19 mouse cellular contexts compared by ENCODE assay signal in the genomic region with DNA sequence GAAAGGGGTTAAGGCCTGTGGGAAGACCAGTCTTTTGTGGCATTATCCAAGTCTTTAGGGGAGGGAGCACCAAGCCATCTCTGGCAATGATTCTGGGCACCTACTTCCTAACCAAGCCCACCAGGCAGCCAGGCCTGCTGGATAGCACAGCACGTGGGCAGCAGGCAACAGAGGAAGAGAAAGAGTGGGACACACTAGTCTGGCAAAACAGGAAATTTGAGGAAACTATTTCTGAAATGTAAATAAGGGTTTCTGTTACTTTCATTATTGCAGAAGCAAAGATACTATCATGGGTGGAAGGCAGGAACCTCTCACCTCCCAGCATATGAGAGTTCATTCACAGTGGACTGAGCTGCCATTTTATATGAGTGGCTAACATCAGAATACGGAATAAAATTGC.
DNase-seq lines count a peak whose midpoint lies in the region; ATAC-seq and TF ChIP-seq lines count a peak whose summit lies in the region.
"Had no signal": no experiment of that assay in that cellular context is flagged by ENCODE, and none has a peak within 500 bp of the region (broad histone marks: within the 10 kb centered on the region; RNA-seq: fewer than 3 reads in every experiment).

No protein-coding gene starts in this region.

- no peaks in the 10 kb centered on the region for H3K9me3 ChIP-seq in stomach, embryonic 16.5 days (replicated peaks; ENCODE audit: control insufficient read depth, low read length)
- H3K9me3 ChIP-seq: hindbrain, embryonic 13.5 days; limb, embryonic 15.5 days; lung, embryonic 15.5 days; midbrain, embryonic 10.5 days; neural tube, embryonic 15.5 days had no signal

- ATAC-seq in granulocyte monocyte progenitor cell, adult 5-6 weeks (replicated peaks; ENCODE audit: poor library complexity, severe bottlenecking), result peak; percentile 81
- ATAC-seq in stomach, embryonic 16.5 days (ENCODE audit: insufficient read depth, low FRiP score), result no peak

- H3K4me1 ChIP-seq in spleen, adult 2 months (ENCODE audit: control insufficient read depth, insufficient read depth, insufficient read length), result peaks cover 26% of the 10 kb centered on the region
- H3K4me1 ChIP-seq in stomach, embryonic 16.5 days (ENCODE audit: control insufficient read depth, insufficient read depth, low read length), result peaks cover 17% of the 10 kb centered on the region

- peak; percentile 10 for DNase-seq in embryo, embryonic 10.5 days (ENCODE audit: low spot score)
- no peak for DNase-seq in embryo, embryonic 10 days (ENCODE audit: low spot score)
- no peak for DNase-seq in spleen, adult 2 months (ENCODE audit: low read depth in 1 of 2, low spot score in 2 of 2)
- no peak for DNase-seq in spleen, postnatal 4 days (ENCODE audit: low spot score in 2 of 2)
- DNase-seq in gastrocnemius, postnatal 10 days, result no peak
- no peak for DNase-seq in frontal cortex, postnatal 14 days (ENCODE audit: low spot score in 2 of 2)
- DNase-seq: adrenal gland, adult 2 months; cerebellum, adult 9-11 months; heart, adult 18-20 months; kidney, adult 18-20 months; kidney, postnatal 14 days; layer of hippocampus, adult 9-11 months had no signal

- no peaks in the 10 kb centered on the region for H3K36me3 ChIP-seq in spleen, adult 2 months (ENCODE audit: control insufficient read depth, insufficient read depth, low read length)
- no peaks in the 10 kb centered on the region for H3K36me3 ChIP-seq in stomach, embryonic 16.5 days (ENCODE audit: control insufficient read depth, insufficient read depth, low read length)
- H3K36me3 ChIP-seq: hindbrain, embryonic 13.5 days; limb, embryonic 15.5 days; lung, embryonic 15.5 days; neural tube, embryonic 15.5 days had no signal

- H3K27ac ChIP-seq in spleen, adult 2 months (ENCODE audit: insufficient read depth, low read length), result peak overlapping the region; percentile 65
- peak overlapping the region; percentile 35; the same call in 1 of the 2 replicates for H3K27ac ChIP-seq in stomach, embryonic 16.5 days (ENCODE audit: low read length)
- H3K27ac ChIP-seq: hindbrain, embryonic 13.5 days; limb, embryonic 15.5 days; lung, embryonic 15.5 days; neural tube, embryonic 15.5 days had no signal

- H3K4me3 ChIP-seq in spleen, adult 2 months (ENCODE audit: extremely low read depth, insufficient read depth, insufficient read length), result no peak overlapping the region
- no peak overlapping the region for H3K4me3 ChIP-seq in stomach, embryonic 16.5 days (replicated peaks; ENCODE audit: low read length)
- H3K4me3 ChIP-seq: hindbrain, embryonic 13.5 days; limb, embryonic 15.5 days; lung, embryonic 15.5 days; midbrain, embryonic 10.5 days; neural tube, embryonic 15.5 days had no signal

- no peak overlapping the region for H3K9ac ChIP-seq in stomach, embryonic 16.5 days (ENCODE audit: low read length)
- H3K9ac ChIP-seq: hindbrain, embryonic 13.5 days; limb, embryonic 15.5 days; lung, embryonic 15.5 days; neural tube, embryonic 15.5 days had no signal

- H3K4me2 ChIP-seq in stomach, embryonic 16.5 days (ENCODE audit: low read depth, low read length), result no peak overlapping the region
- H3K4me2 ChIP-seq: hindbrain, embryonic 13.5 days; limb, embryonic 15.5 days; lung, embryonic 15.5 days; neural tube, embryonic 15.5 days had no signal

- TF ChIP-seq POLR2A in spleen, adult 2 months (IDR thresholded peaks at IDR 0.05; ENCODE audit: low read depth, low read length), result no peak

- no peaks in the 10 kb centered on the region for H3K27me3 ChIP-seq in spleen, adult 2 months (ENCODE audit: control insufficient read depth, insufficient read depth, low read length)
- H3K27me3 ChIP-seq in stomach, embryonic 16.5 days (ENCODE audit: control insufficient read depth, insufficient read depth, low read length), result no peaks in the 10 kb centered on the region
- H3K27me3 ChIP-seq: hindbrain, embryonic 13.5 days; limb, embryonic 15.5 days; lung, embryonic 15.5 days; neural tube, embryonic 15.5 days had no signal

- WGBS in spleen, adult 2 months, result 38% methylated on average over 2 of the region's 2 CpGs
- 41% methylated on average over 2 of the region's 2 CpGs for WGBS in stomach, embryonic 16.5 days

- TF ChIP-seq CTCF in spleen, adult 2 months (IDR thresholded peaks at IDR 0.05; ENCODE audit: extremely low read depth, insufficient read depth, insufficient read length, insufficient replicate concordance), result no peak
